Mouse (Mus musculus) myocyte (in vitro differentiated cells): ENCODE data around the gene Zfp462.

Source experiments
- CEBPB ChIP-seq: IDR thresholded peaks from 2 replicates; pipeline ENCODE4 v1.6.1; 2011; ENCODE audit warnings: mild to moderate bottlenecking, moderate library complexity; ENCODE audit not compliant: poor library complexity, insufficient read depth, severe bottlenecking
- MAX ChIP-seq: IDR thresholded peaks from one replicate; pipeline ENCODE4 v1.6.1; 2011; ENCODE audit warnings: low read depth, mild to moderate bottlenecking, control low read depth
- POLR2A ChIP-seq: IDR thresholded peaks from one replicate; pipeline ENCODE4 v1.6.1; 2011; ENCODE audit warnings: low read depth, mild to moderate bottlenecking, control low read depth, moderate library complexity; ENCODE audit not compliant: insufficient read length
- POLR2AphosphoS2 ChIP-seq: IDR thresholded peaks from one replicate; pipeline ENCODE4 v1.6.1; 2011; ENCODE audit warnings: low read depth, control low read depth; ENCODE audit not compliant: insufficient read length
- SRF ChIP-seq: IDR thresholded peaks from one replicate; pipeline ENCODE4 v1.6.1; 2011; ENCODE audit warnings: low read depth; ENCODE audit not compliant: control insufficient read depth, insufficient read length
- USF1 ChIP-seq: IDR thresholded peaks from one replicate; pipeline ENCODE4 v1.6.1; 2011; ENCODE audit warnings: low read depth, mild to moderate bottlenecking, control low read depth, moderate library complexity

DNA sequence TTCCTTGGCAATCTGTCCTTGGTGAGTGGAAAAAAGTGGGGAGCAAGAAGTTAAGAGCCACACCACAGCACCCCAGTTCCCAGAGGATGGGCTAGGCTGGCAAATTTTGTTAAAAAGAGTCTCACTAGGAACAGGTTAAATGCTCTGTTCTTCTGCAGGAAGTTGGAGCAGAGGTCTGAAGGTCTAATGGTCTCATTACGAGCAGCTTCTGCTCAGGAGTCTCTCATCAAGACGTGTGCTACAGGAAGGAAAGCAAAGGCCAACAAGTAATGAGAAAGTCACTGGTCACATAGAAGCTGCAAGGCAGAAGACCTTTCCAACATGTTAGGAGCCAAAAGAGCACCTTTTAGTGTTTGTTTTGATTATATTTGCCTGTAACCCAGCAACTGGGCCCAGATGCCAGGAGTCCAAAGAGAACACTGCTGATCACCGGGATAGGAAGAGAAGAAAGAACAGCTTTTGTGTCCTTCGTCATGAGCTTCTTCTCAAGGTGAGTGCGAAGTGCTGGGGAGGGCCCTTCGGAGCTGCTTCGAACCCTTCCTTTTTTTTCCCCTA, 39.4 kb upstream of the Zfp462 start:
- no peak for TF ChIP-seq MAX
- TF ChIP-seq CEBPB = no peak
- no peak for TF ChIP-seq SRF
- TF ChIP-seq POLR2A = no peak
- TF ChIP-seq USF1 = no peak
- TF ChIP-seq POLR2AphosphoS2 = no peak
